Mouse (Mus musculus): ENCODE results near the gene Gm5737. TPM values are rescaled to one million over a fixed set of nuclear protein-coding genes. Genes with fewer than 3 reads are reported as not detected.

Gene Gm5737
- total and polyA plus RNA-seq, 3 experiments: not detected

DNA sequence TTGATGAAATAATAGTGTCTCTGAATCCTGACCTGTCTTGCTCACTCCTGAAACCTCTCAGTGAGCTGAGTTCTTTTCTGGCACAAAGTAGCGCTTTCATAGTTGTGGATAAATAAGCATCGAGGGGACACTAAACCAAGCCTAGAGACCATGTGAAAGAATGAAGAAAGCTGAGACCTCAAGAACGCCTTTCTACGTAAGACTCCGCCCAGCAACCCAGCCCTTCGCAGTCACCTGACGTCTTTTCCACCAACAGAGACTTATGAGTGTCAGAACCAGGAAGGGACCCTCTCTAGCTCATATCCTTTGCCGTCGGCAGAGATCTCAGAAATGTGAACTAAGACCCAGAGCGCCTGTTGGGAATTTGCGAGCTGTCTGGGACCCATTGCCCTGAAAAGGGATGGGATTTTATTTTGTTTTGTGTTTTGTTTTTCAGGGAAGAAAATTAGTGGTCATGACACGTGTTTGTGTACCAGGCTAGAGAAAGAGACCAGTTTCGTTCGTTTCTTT, 22.8 kb downstream of the Gm5737 start (continued):
- TF ChIP-seq ZKSCAN1 (IDR thresholded peaks at IDR 0.05; ENCODE audit: low read depth, low read length): no peak
- peak; percentile 88 for TF ChIP-seq ELF1 (IDR thresholded peaks at IDR 0.05; ENCODE audit: low read depth, low read length)

DNA sequence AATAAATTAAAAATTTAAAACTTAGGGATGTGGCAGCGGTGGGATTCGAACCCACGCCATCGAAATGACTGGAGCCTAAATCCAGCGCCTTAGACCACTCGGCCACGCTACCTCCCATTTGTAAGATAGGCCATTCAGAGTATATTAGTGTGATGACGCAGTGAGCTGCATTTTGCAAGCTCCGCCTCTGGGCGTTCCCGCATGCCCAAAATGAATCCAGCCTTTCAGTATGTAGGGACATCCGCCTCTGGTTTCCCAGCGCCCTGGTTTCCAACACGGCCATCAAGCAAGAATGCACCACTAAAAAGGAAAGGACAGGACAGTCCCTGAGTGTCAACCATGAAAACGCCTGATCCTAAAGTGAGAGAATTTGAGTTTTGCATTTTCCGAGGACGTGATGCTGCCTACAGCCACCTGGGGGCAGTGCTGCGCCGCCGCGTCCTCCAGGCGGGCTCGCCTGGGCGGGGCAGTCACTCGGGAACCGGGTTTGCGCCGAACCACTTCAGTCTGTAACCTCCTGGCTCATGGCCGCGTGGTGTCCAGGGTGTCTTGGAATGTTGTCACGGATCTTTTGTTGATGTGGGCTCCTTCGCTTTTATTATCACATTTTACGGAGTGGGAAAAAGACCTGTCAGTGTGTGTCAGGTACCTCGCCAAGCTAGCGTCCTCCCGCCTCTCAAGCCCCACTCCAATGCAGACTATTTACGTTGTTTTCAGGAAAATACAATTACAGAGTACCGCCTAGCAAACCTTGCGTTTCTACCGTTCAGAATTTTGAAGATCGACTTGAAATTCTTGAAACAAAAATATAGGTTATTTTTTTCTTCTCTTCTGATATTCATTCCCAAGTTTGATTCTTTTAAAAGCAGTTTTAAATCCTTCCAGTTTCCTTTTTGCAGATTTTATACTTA, 23.5 kb downstream of the Gm5737 start:
- peak overlapping the region; percentile 88 for H3K9ac ChIP-seq (ENCODE audit: control insufficient read depth, low read depth, low read length, poor library complexity, severe bottlenecking)
- H3K4me3 ChIP-seq (ENCODE audit: control insufficient read depth in 1 of 2, insufficient read depth in 1 of 2, low read depth in 2 of 2, low read length in 2 of 2): peak overlapping the region; percentile 61 to 99
- peaks cover 0 to 10% of the 10 kb centered on the region in 2 experiments; a peak in 2 of 4 replicates for H3K36me3 ChIP-seq (ENCODE audit: control insufficient read depth in 1 of 2, insufficient read depth in 2 of 2, low read length in 2 of 2)
- peaks cover 1% of the 10 kb centered on the region; the same call in 1 of the 2 replicates for H3K79me2 ChIP-seq (ENCODE audit: control insufficient read depth, insufficient read depth, low read length, poor library complexity)
- no peaks in the 10 kb centered on the region for H3K27me3 ChIP-seq (ENCODE audit: control insufficient read depth in 1 of 2, insufficient read depth in 2 of 2, low read length in 2 of 2)
- peak; percentile 92 for DNase-seq (ENCODE audit: low read depth, low spot score)
- H3K27ac ChIP-seq (ENCODE audit: control insufficient read depth, low read depth, low read length): peak overlapping the region; percentile 92
- no peaks in the 10 kb centered on the region for H3K9me3 ChIP-seq (replicated peaks; ENCODE audit: insufficient read depth, low read length)
- H3K4me1 ChIP-seq (ENCODE audit: control insufficient read depth in 1 of 2, insufficient read depth in 2 of 2, low read length in 2 of 2): peaks cover 5 to 18% of the 10 kb centered on the region in 2 experiments
- TF ChIP-seq NELFE (IDR thresholded peaks at IDR 0.05; ENCODE audit: low read depth, low read length) (peak; percentile 57), TCF12 (IDR thresholded peaks at IDR 0.05; ENCODE audit: low read depth, low read length) (0 out of 2 replicates have a peak, but pooled peaks have one; percentile 35), KAT2A (conservative IDR thresholded peaks at IDR 0.05; ENCODE audit: low read depth, low read length) (peak; percentile 78), RCOR1 (IDR thresholded peaks at IDR 0.05; ENCODE audit: low read depth, low read length) (no peak), ZNF384 (IDR thresholded peaks at IDR 0.05; ENCODE audit: low read depth, low read length) (0 out of 2 replicates have a peak, but pooled peaks have one; percentile 13), ZC3H11A (IDR thresholded peaks at IDR 0.05; ENCODE audit: low read depth, low read length) (peak; percentile 95), JUND (IDR thresholded peaks at IDR 0.05; ENCODE audit: low read depth, low read length) (no peak), ELF1 (IDR thresholded peaks at IDR 0.05; ENCODE audit: low read depth, low read length) (peak; percentile 58), SIN3A (IDR thresholded peaks at IDR 0.05; ENCODE audit: low read length) (no peak; the same call in none of the 2 replicates), MAZ (IDR thresholded peaks at IDR 0.05; ENCODE audit: low read depth, low read length) (peak; percentile 94; the same call in 1 of the 2 replicates), CTCF (IDR thresholded peaks at IDR 0.05 in 2 of 3, conservative IDR thresholded peaks at IDR 0.05 in 1 of 3; ENCODE audit: control insufficient read depth in 1 of 3, insufficient read depth in 1 of 3, low read depth in 2 of 3, low read length in 3 of 3, poor library complexity in 1 of 3, severe bottlenecking in 1 of 3) (peak in 2 of 3 experiments; percentile 94 to 97), MYC (IDR thresholded peaks at IDR 0.05; ENCODE audit: low read depth, low read length) (peak; percentile 79; the same call in 1 of the 2 replicates), RAD21 (IDR thresholded peaks at IDR 0.05; ENCODE audit: low read depth, low read length) (peak; percentile 97), POLR2AphosphoS5 (IDR thresholded peaks at IDR 0.05; ENCODE audit: borderline replicate concordance, low read depth, low read length) (no peak), ZMIZ1 (IDR thresholded peaks at IDR 0.05; ENCODE audit: low read depth, low read length) (peak; percentile 56; the same call in 1 of the 2 replicates), MEF2A (IDR thresholded peaks at IDR 0.05; ENCODE audit: extremely low read depth, insufficient replicate concordance, low read depth, low read length, poor library complexity, severe bottlenecking) (no peak), SMC3 (IDR thresholded peaks at IDR 0.05; ENCODE audit: low read depth, low read length) (peak; percentile 96), ETS1 (IDR thresholded peaks at IDR 0.05; ENCODE audit: low read depth, low read length) (peak; percentile 40; the same call in 1 of the 2 replicates), E2F4 (IDR thresholded peaks at IDR 0.05; ENCODE audit: borderline replicate concordance, low read depth, low read length) (no peak), HCFC1 (IDR thresholded peaks at IDR 0.05; ENCODE audit: low read depth, low read length) (0 out of 2 replicates have a peak, but pooled peaks have one; percentile 17), POLR2A (IDR thresholded peaks at IDR 0.05; ENCODE audit: control insufficient read depth in 1 of 2, insufficient read depth in 1 of 2, low read depth in 1 of 2, low read length in 2 of 2, poor library complexity in 1 of 2) (peak; percentile 25 to 28; a peak in 2 of 4 replicates), GABPA (IDR thresholded peaks at IDR 0.05; ENCODE audit: low read depth, low read length) (no peak), CHD2 (IDR thresholded peaks at IDR 0.05; ENCODE audit: low read length) (no peak), USF1 (IDR thresholded peaks at IDR 0.05; ENCODE audit: low read depth, low read length) (no peak), MAFK (IDR thresholded peaks at IDR 0.05; ENCODE audit: borderline replicate concordance, low read depth, low read length) (peak; percentile 99), CHD1 (IDR thresholded peaks at IDR 0.05; ENCODE audit: low read depth, low read length) (peak; percentile 90; the same call in 1 of the 2 replicates), GATA1 (IDR thresholded peaks at IDR 0.05; ENCODE audit: low read depth, low read length) (0 out of 2 replicates have a peak, but pooled peaks have one; percentile 9), ZKSCAN1 (IDR thresholded peaks at IDR 0.05; ENCODE audit: low read depth, low read length) (no peak), TAL1 (IDR thresholded peaks at IDR 0.05; ENCODE audit: low read length) (no peak), EP300 (IDR thresholded peaks at IDR 0.05; ENCODE audit: low read depth in 1 of 2, low read length in 2 of 2) (no peak), POLR2AphosphoS2 (IDR thresholded peaks at IDR 0.05; ENCODE audit: low read length) (no peak)

Data from MEL (cell line).